Mouse (Mus musculus) brain, embryonic 14.5 days (tissue): ENCODE measurements at regions not wholly inside any gene's neighbourhood (a gene's known extent, or its start where the extent isn't known, plus 50 kb on each side); places are given as distances from the start of the nearest gene placed in this dataset.

Experiments
- DNase-seq: peaks from one replicate; pipeline ENCODE4 v3.0.0-alpha.2; 2011; ENCODE audit warnings: low read depth
- CTCF ChIP-seq: fragments of 200-500 bp; IDR thresholded peaks from 2 replicates; pipeline ENCODE4 v1.5.1; 2012; ENCODE audit warnings: inconsistent platforms, mild to moderate bottlenecking, moderate library complexity, borderline replicate concordance; ENCODE audit not compliant: insufficient read depth, insufficient read length; ENCODE audit errors: extremely low read depth
- POLR2A ChIP-seq: fragments of 200-500 bp; IDR thresholded peaks from 2 replicates; pipeline ENCODE4 v1.6.1; 2012; ENCODE audit warnings: mild to moderate bottlenecking, inconsistent platforms, borderline replicate concordance; ENCODE audit not compliant: poor library complexity, insufficient read depth, insufficient read length, severe bottlenecking; ENCODE audit errors: extremely low read depth

GRCm38 (mm10) chr17:14610791-14611522, 83.1 kb downstream of the Thbs2 start:
- TF ChIP-seq POLR2A, result no peak
- TF ChIP-seq CTCF, result no peak
- DNase-seq, result no peak

DNA sequence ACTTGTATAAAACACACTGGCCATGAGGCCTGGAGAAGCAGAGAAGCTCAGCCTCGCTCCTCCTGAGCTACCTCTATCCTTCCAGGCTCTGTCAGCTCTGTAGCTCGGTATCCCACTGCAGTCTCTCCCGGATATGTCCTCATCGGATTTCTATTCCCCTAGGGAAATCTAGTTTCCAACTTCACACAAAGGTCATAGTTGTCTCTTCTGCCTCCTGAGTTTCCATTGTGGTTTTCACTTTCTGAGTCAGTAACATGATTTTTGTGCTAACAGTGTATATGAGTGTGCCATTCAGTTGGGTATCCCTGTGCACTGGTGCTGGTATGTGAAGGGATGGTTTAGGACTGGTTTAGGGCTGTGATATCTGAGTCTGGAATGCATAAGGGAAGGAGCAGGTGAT, 85.2 kb downstream of the Thbs2 start:
- DNase-seq, result no peak
- TF ChIP-seq CTCF (no peak), POLR2A (no peak)

- DNase-seq, result no peak
- no peak for TF ChIP-seq CTCF
- TF ChIP-seq POLR2A, result no peak
Measured at GRCm38 (mm10) chr17:14606356-14606989, 87.6 kb downstream of the Thbs2 start.

GRCm38 (mm10) chr17:14599681-14600080, 94.4 kb downstream of the Thbs2 start:
- DNase-seq, result no peak
- TF ChIP-seq POLR2A, result no peak
- no peak for TF ChIP-seq CTCF

DNA sequence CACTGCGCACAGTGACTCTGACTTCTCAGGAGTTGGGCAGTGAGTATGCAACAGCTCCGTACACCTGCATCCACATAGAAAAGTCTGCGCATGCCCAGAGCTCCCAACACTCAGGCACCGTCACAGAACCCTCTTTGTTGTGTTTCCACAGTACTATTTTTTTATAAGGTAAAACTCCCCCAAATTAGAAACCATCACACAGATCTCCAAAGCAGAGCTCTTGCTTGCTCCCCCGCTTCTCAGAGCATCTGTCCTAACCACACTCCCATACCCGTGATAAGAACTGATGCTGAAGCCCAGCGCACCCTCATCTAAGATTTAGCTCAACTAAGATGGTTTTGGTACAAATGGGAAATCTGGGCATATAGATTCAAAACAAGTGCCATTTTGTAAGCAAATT, 97.6 kb downstream of the Thbs2 start:
- no peak for TF ChIP-seq POLR2A
- no peak for TF ChIP-seq CTCF
- no peak for DNase-seq

DNA sequence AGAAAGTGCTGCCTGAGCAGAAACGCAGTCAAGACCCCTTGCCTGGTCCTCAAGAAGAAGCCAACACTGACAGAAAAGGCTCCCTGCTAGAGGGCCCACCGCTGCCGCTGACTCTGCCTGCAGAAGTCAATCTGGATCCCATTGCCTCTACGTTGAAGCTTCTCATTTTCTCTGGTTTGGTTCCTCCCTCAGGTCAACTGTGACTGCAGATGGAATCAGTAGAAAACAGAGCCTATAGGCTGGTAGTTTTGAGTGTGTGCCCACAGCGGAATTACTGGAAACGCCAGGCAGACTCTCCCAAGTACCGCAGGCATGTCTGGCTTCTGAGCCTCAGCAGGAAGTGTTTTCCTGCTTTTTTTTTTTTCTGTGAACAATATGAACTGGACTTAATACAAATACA, 98.5 kb downstream of the Thbs2 start:
- DNase-seq, result no peak
- TF ChIP-seq POLR2A (no peak), CTCF (no peak)

- no peak for TF ChIP-seq POLR2A
- no peak for TF ChIP-seq CTCF
Measured at GRCm38 (mm10) chr17:14588086-14588817, 105.8 kb downstream of the Thbs2 start.

DNA sequence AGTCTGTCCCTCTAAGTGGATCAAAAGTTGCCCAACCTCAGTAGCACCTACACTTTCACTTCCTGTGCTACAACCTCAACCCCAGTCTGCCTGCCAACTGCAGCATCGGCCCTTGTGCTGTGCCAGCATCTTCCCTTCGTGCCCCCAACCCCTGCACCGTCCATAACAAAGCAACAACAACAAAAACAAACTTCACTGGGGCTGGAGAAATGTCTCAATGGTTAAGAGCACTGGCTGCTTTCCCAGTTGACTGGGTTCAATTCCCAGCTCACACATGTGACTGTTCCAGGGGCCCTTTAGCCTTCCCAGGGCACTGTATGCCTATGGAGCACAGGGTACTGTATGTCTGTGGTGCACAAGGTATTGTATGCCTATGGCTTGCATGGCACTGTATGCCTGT, 114.4 kb downstream of the Thbs2 start:
- no peak for TF ChIP-seq POLR2A
- DNase-seq, result no peak

More at GRCm38 (mm10) chr17:14588086-14588817, 105.8 kb downstream of the Thbs2 start:
- no peak for DNase-seq

- DNase-seq, result no peak
- TF ChIP-seq CTCF, result no peak
- no peak for TF ChIP-seq POLR2A
Measured at GRCm38 (mm10) chr17:14578721-14579120, 115.3 kb downstream of the Thbs2 start.

GRCm38 (mm10) chr17:14578194-14578593, 115.8 kb downstream of the Thbs2 start:
- no peak for DNase-seq
- TF ChIP-seq CTCF (no peak), POLR2A (no peak)

GRCm38 (mm10) chr17:14576159-14576558, 117.9 kb downstream of the Thbs2 start:
- no peak for TF ChIP-seq CTCF
- no peak for TF ChIP-seq POLR2A
- DNase-seq, result no peak

DNA sequence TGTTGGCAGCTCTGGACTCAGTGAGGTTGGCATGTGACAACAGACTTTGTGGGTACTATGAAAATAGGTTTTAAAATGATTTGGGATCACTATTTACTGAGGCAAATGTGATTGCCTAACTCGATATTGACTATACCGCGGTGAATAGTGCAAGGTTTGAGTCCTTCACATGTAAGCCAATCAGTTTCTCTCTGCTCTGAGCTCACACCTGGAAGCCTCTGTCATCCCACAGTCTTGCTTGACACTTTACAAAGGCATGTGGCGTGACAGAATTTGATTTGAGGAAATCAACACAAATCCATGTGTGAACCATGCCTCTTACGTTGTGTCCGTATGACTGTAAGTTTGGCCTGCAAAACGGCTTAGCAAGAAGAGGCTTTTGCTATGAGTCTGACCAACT, 122.9 kb downstream of the Thbs2 start:
- TF ChIP-seq CTCF (no peak), POLR2A (no peak)
- no peak for DNase-seq

DNA sequence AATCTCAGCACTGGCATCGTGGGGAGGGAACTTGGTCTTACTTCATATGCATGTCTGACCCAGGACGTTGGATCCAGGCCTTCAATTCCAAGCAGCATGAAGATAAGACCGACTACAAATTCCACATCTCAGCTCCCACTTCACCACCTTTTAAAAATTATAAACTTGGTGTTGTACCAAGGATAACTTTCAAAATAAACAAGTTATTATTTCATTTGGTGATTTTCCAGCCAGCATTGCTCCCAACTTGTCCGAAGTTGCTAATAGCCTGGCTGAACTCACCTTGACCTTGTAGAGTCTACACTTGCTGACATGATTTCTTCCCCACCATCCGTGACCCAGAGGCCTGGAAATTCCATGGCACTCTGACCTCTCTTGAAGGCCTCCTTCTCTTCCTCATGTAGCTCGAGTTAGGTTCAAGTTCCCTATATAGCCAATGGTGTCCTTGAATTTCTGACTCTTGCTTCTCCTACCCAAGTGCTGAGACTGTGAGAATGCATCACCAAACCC, 123.7 kb downstream of the Thbs2 start:
- no peak for TF ChIP-seq CTCF
- no peak for TF ChIP-seq POLR2A

More for the DNA sequence above, 123.7 kb downstream of the Thbs2 start:
- no peak for DNase-seq
